Mouse (Mus musculus): ENCODE data around the gene Serpinb9. TPM values are rescaled to one million over a fixed set of nuclear protein-coding genes. Genes with fewer than 3 reads are reported as not detected.

The Serpinb9 gene
- polyA plus RNA-seq, 1 experiment from 2014 or later, result 12.6 TPM

Other genes starting within 250 kb of the Serpinb9 start
- 0.08 and 0.12 TPM in 2 replicates for gene Mylk4, start 219.3 kb upstream of the Serpinb9 start, polyA plus RNA-seq (2015; fragmentation: Nextera tagmentation; extraction: Ambion mirVana)
- gene Wrnip1, start 201.2 kb upstream of the Serpinb9 start, polyA plus RNA-seq (2015; fragmentation: Nextera tagmentation; extraction: Ambion mirVana), result 26.1 and 30.2 TPM in 2 replicates
- not detected in 2 replicates for gene D930007J09Rik, start 200.4 kb upstream of the Serpinb9 start, polyA plus RNA-seq (2015; fragmentation: Nextera tagmentation; extraction: Ambion mirVana)
- 47.2 and 50.3 TPM in 2 replicates for gene Serpinb1a, start 152.1 kb upstream of the Serpinb9 start, polyA plus RNA-seq (2015; fragmentation: Nextera tagmentation; extraction: Ambion mirVana)
- not detected in 2 replicates for gene Serpinb1c, start 105.0 kb upstream of the Serpinb9 start, polyA plus RNA-seq (2015; fragmentation: Nextera tagmentation; extraction: Ambion mirVana)
- gene Serpinb6b, start 38.0 kb upstream of the Serpinb9 start, polyA plus RNA-seq (2015; fragmentation: Nextera tagmentation; extraction: Ambion mirVana), result 15.1 and 16.6 TPM in 2 replicates
- 0.45 and 0.57 TPM in 2 replicates for gene Serpinb9b, start 24.2 kb downstream of the Serpinb9 start, polyA plus RNA-seq (2015; fragmentation: Nextera tagmentation; extraction: Ambion mirVana)
- 0.73 and 0.85 TPM in 2 replicates for gene Serpinb1b, start 75.3 kb downstream of the Serpinb9 start, polyA plus RNA-seq (2015; fragmentation: Nextera tagmentation; extraction: Ambion mirVana)
- 0.17 TPM in 1 of 2 replicates, not detected in the other for gene Serpinb9c, start 156.5 kb downstream of the Serpinb9 start, polyA plus RNA-seq (2015; fragmentation: Nextera tagmentation; extraction: Ambion mirVana)
- gene Serpinb9d, start 189.7 kb downstream of the Serpinb9 start, polyA plus RNA-seq (2015; fragmentation: Nextera tagmentation; extraction: Ambion mirVana), result 0.14 and 0.17 TPM in 2 replicates
- 0.07 TPM in 1 of 2 replicates, not detected in the other for gene Serpinb9e, start 246.4 kb downstream of the Serpinb9 start, polyA plus RNA-seq (2015; fragmentation: Nextera tagmentation; extraction: Ambion mirVana)